7 mouse cellular contexts compared by ENCODE assay signal in genomic region chr8:80482822-80483774, GRCm38 (mm10). TPM values are rescaled to one million over a fixed set of nuclear protein-coding genes. Genes with fewer than 3 reads are reported as not detected.
A peak's percentile ranks its signal among the peaks of the same experiment; 100 is the strongest.
DNase-seq lines count a peak whose midpoint lies in the region; ATAC-seq lines count a peak whose summit lies in the region.

No protein-coding gene starts in this region.

- intact Hi-C loops in left cerebral cortex, postnatal 25 days (cut with DNase I) = loop anchor here (1.0 to 5.0 kb wide), 2 partner anchors 531 to 749 kb away; no protein-coding TSS in a partner anchor

- no peaks in the 10 kb centered on the region for H3K9me3 ChIP-seq in kidney, embryonic 15.5 days (replicated peaks)

- peaks cover 5% of the 10 kb centered on the region; the same call in 1 of the 2 replicates for H3K27me3 ChIP-seq in kidney, embryonic 15.5 days

- DNase-seq in left cerebral cortex, postnatal 25 days (ENCODE audit: low spot score in 2 of 2) = peak; percentile 27 to 29
- DNase-seq in left cerebral cortex, adult 8-10 months (ENCODE audit: low spot score in 2 of 2) = no peak
- peak; percentile 6 for DNase-seq in T-cell, adult 2 months (ENCODE audit: low spot score)
- DNase-seq in embryo, embryonic 9.5 days (ENCODE audit: extremely low spot score) = peak; percentile 33
- DNase-seq in lung, postnatal 4 days = peak; percentile 30 to 31
- no peak for DNase-seq in testis, postnatal 14 days (ENCODE audit: low spot score)

- 29% methylated on average over 16 of the region's 16 CpGs for WGBS in kidney, embryonic 15.5 days

- no peak for ATAC-seq in kidney, embryonic 15.5 days (replicated peaks; ENCODE audit: low FRiP score)

- no peak overlapping the region for H3K9ac ChIP-seq in kidney, embryonic 15.5 days

- no peak overlapping the region for H3K27ac ChIP-seq in kidney, embryonic 15.5 days

- H3K36me3 ChIP-seq in kidney, embryonic 15.5 days = no peaks in the 10 kb centered on the region

- H3K4me3 ChIP-seq in kidney, embryonic 15.5 days (replicated peaks) = 0 out of 2 replicates have a peak overlapping the region, but pooled peaks have one; percentile 3

- H3K4me2 ChIP-seq in kidney, embryonic 15.5 days = peak overlapping the region; percentile 40

- H3K4me1 ChIP-seq in kidney, embryonic 15.5 days = no peaks in the 10 kb centered on the region

RNA-seq across cellular contexts. Expression of gene Gypa, which starts 10.5 kb away (rescaled TPM):
- not detected for total RNA-seq in left cerebral cortex, postnatal 25 days (2021)
- not detected for total RNA-seq in left cerebral cortex, adult 8-10 months (2022)
- 8.9 and 13.0 TPM in 2 replicates for polyA plus RNA-seq in kidney, embryonic 15.5 days (2015; fragmentation: Nextera tagmentation; extraction: Ambion mirVana)

Comparison
In these comparisons a context has a peak if more than half of its experiments do, and no peak if none do; other contexts are left out.
1. DNase-seq: peak in left cerebral cortex, postnatal 25 days (2 of 2), T-cell, adult 2 months (single experiment), embryo, embryonic 9.5 days (single experiment) and lung, postnatal 4 days (2 of 2); none in left cerebral cortex, adult 8-10 months (0 of 2) and testis, postnatal 14 days (single experiment).